Mouse (Mus musculus): ENCODE results near the gene Cdk14.

DNA sequence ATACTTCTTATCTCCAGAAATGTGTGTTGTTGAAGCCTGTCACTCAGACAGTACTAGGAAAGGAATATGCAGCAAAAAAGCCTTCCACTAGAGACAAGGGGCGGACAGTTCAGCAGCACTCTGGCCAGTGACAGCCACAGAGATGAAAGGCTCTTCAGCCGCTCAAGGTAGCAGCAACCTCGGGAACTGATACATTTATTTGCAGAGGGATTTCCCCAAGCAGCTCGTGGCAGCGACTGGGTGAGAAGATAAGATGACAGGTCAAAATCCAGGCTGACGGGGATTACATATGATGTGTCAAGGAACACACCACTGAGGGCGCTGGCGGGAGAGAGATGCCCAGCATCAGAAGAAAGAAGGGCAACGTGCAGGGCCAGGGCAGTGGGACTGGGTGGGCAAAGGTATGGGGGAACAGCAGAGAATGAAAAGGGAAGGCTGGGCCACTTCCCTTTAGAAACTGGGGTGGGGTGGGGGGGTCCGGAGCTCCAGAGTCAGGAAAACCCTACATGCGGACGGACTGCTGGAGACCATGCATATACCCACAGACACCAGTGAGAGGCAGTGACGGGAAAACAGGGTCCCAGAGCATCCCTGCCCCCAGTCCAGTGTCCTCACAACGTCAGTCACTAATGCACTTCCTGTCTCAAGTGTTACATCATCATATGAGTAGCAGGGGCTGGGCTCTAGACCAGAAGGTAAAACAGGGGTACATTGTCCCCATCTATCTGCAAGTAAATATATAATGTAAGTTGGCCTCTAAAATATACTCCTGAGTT lies 51.5 kb downstream of the Cdk14 start:
- TF ChIP-seq CTCF (IDR thresholded peaks at IDR 0.05; ENCODE audit: borderline replicate concordance, insufficient read depth, low read depth, low read length) (no peak), POLR2A (IDR thresholded peaks at IDR 0.05; ENCODE audit: borderline replicate concordance, insufficient read depth, low read length) (no peak)

Data from cerebellum, adult 2 months (tissue).